Mouse (Mus musculus): Measurements from ENCODE around the gene Fkbp4.
A peak's percentile ranks its signal among the peaks of the same experiment; 100 is the strongest.

Gene Fkbp4

DNA sequence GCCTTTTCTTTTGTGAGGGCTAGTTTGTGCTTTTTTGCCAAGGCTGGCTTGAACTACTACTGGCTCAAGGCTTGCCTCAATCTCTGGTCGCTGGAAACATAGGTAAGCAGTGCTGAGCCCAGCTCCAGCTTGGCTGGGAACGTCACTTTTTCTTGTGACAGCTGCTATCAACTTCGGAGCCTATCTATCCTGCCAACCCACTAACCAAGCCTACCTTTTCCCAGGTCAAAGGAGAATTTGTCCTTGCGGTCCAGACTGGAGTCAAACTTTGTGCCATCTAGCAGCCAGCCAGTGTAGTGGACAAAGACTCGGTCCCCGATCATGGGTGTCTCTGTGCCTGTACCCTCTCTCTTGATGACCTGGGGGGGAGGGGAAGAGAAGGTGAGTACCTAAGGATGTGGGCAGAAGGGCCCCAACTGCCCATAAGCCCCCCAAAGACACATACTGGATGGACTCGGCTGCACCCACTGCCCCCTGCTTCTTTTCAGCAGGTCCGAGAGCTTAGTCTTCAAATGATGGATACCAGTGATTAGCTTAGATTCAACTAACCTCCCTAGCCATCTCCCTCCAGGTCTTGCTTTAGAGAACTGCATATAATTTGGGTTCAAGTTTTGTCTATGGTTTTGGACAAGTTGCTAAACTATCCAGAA is 2.0 kb downstream of the Fkbp4 start:
- DNase-seq = no peak

DNA sequence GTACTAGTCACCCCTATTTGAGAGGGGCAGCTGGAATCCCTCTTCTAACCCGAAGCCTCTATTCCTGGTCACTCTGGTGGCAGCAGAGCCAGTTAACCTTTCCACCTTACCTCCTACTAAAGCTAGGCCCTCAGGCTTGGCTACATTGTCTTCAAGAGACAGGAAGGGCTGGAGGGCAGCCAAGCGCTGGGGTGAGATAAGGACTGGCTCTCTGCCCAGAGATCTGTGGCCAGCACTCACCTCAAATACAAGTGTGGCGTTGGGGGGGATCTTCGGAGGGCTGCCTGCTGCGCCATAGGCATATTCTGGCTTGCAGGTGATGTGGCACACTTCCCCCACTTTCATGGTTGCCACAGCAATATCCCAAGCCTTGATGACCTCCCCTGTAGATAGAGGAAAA is 3.0 kb downstream of the Fkbp4 start:
- no peak for DNase-seq

DNA sequence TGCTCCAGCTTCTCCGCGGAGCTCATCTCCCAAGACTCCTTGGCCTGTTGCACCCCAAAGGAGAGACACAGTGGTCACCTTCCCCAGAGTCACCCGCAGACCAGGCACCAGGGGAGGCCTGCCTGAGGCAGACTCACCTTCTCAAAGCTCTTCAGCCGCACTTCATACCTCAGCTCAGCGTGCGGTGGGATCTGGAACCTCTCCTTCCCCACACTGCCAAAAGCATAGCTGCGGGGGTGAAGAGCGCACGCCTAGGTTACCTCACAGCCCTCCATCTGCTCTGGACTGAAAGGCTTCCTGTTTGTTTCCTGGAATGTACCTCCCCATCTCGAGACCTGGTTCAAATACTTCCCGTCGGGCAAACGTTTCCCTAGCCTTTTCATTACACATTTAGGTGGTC is 4.9 kb downstream of the Fkbp4 start:
- DNase-seq = no peak

DNA sequence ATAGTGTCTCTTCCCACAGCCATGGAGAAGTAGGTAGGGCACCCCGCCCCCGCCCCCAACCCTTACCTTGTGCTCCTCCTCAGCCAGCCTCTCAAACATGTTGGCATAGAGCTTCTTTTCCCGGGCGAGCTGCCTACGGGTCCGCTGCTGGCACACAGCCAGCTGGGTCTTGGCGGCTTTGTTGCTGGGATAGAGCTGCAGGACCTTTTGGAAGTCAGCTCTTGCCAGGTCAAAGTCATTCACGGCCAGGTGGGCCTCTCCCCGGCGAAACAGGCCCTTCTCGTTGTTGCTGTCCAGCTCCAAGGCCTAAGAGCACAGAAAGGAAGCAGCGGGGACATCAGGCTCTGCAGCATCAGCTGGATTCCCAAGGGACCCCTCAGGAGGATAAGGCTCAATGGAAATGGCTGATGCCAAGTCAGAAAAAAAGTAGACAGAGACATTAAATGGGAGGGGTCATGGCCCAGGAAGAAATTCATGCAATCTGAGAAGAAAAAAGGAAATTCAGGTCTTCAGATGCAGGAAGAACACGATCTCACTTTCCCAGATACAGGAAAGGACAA is 6.0 kb downstream of the Fkbp4 start:
- DNase-seq = no peak

DNA sequence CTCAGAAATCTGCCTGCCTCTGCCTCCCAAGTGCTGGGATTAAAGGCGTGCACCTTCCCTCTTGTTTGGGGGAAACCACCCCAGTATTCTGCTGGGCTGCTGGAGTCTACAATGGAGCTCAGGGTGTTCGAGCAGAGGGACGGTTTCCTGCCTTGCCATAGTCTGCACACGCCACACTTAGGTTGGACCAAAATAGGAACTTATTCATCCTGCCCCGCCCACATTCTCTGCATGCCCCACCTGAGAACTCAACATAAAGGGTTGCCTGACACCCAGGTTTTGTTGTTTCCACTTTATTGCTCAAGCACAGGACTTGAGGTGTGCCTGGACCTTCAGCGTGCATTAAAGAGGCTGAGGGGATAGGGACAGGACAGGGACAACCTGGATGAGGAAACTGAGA is 8.7 kb downstream of the Fkbp4 start:
- no peak for DNase-seq

DNA sequence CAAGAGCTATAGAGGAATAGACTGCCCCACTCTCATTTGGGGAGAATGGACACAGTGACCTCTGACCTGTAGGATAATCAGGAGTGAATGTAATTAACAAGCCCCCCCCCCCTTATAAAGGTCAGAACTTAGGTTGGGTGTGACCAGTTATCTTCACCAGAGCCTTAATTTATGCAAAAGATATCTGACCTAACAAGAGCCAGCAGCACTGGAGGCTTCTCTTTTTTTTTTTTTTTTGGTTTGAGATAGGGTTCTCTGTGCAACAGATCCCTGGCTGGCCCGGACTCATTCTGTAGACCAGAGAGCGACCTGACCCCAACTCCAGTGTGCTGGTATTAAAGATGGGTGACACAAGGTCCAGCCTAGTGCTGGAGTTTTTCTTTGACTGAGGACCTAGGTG is 9.2 kb downstream of the Fkbp4 start:
- DNase-seq = no peak

DNA sequence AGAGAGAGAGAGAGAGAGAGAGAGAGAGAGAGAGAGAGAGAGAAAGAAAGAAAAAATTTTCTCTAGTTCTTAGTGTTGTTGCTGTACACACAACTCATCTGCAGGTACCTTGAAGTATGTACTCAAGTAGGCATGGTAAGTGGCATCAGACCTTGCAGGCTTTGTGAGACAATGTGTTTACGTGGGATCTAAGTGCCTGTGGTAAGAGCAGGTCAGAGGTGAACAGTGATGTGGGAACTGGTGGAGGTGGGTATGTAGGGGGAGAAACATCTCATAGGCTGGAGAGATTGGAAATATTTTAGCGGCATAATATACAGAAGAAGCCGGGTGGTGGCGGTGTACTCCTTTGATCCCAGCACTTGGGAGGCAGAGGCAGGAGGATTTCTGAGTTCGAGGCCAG is 10.9 kb downstream of the Fkbp4 start:
- no peak for DNase-seq

DNA sequence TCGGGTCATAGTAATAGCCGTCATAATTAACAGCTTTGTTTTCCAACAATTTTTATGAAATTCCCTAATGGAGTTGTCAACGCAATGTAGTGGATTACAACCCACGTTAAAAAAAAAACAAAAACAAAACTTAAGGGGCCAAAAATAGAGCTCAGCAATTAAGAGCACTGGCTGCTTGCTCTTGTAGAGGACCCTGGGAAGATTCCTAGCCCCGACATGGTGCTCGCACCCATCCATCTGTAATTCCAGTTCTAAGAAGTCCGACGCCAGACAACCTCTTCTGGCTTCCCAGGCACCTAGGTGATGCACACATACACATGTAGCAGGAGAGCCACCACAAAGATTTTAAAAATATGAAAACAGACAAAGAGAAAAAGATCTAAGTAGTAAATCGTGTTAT is 13.4 kb downstream of the Fkbp4 start:
- peak; percentile 24 for DNase-seq

DNA sequence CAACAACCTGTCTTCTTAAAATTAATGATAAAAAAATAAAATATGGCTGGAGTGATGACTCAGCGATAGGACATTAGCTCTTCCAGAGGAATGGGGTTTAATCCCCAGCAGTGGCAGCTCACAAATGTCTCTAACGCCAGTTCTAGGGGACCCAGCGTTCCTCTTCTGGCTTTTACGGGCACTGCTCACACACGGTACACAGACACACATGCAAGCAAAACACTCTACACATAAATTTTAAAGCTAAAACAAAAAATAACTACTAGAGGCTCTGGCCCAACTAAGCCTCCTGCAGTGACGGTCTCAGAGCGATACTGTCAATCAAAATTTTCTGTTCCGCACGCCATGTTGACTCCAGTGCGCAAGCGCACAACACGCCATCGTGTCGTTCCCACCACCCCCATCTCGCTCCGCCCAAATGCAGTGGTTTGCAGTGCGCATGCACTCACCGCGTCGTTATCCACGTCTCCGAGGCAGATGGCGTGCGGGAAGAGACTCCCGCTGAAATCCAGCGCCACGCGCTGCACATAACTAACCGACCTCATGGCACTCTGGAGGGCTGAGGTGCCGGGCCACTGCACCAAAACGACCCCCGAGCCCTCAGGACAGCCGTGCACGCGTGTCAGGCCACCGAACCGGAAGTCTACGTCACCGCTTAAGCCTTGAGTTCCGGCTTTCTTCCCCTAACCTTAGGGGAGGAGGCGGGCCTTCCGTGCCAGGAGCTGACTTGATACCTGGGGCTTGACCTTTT is 14.0 kb downstream of the Fkbp4 start, which contains the start of gene Itfg2:
TSS of gene Itfg2 (minus strand) at position 663 of the 751 bp plus-strand sequence.
- peak; percentile 96 for DNase-seq

DNA sequence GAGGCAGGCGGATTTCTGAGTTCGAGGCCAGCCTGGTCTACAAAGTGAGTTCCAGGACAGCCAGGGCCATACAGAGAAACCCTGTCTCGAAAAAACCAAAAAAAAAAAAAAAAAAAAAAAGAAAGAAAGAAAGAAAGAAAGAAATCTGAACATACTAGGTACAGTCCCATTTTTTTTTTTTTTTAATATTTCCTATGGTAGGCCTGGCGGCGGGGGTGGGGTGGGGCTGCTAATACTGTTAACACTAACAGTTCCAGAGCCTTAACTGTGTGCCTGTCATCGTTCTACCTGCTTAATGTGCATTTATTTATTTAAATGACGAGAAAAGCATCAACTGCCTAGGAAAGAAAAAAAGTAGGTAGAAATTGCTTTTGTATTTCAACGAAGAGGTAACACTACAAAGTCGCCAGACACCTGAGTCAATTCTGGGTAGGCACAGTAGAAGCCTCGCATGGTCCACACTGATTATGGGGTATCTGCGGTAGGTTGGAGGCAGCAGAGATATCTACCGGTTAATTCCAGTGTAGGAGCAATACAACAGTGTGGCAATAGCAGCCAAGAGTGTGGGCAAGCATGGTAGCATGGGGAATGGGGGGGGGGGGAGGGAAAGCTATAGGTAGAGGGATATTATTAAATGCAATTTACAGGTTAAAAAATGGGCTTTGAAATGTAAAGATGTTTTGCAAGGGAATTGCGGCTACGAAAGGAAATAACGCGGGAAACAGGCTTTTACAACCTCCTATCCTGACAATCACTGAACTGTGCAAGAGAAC is 14.8 kb downstream of the Fkbp4 start:
- DNase-seq = peak; percentile 18

DNA sequence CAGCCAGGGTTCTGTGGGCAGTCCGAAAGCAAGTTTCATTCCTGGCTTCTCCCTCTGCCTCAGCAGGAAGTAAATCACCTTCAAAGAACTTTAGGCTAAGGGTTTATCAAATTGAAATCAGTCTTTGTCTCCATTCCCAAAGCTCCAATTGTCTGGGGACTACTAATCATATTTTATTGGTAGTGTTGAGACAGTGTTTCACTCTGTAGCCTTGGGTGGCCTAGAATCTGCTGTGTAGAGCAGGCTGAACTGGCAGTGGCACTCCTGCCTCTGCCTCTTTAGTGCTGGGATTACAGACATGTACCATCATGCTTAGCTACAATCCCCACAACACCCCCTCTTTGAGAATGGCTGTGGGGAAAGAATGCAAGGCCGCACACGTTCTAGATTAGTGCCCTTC is 17.0 kb downstream of the Fkbp4 start:
- DNase-seq = no peak

DNA sequence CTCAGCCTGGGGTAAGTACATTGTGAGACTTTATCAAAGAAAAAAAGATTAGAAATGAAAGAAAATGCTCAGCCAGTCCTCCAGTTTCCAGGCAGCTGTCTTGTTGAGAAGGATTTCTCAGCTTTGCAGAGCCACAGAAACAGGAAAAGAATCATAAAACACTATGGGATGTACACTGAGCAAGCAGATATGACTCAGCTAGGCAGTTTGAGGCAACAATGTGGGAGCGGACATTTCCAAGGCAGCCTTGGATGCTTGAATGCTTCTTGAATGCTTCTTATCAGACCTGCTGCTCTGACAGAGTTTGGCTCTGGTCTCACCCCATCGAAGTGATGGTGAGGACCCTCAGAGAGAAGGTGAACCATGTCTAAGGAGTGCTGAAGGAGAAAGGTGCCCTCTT is 17.4 kb downstream of the Fkbp4 start:
- no peak for DNase-seq

DNA sequence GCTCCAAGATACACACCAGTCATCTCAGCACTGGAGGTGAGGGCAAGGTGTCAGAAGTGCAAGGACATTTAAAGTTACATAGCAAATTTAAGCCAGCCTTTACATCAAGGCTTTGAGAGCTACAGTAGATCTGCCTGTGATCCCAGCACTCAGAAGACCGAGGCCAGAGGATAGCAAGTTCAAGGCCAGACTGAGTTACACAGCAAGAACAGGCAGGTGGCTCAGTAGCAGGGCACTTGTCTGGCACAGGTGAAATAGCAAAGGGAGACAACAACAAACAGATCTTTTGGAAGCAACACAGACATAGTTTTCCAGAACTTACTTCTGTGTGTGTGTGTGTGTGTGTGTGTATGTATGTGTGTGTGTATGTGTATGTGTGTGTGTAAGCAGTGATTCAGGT is 20.4 kb downstream of the Fkbp4 start:
- DNase-seq = no peak

DNA sequence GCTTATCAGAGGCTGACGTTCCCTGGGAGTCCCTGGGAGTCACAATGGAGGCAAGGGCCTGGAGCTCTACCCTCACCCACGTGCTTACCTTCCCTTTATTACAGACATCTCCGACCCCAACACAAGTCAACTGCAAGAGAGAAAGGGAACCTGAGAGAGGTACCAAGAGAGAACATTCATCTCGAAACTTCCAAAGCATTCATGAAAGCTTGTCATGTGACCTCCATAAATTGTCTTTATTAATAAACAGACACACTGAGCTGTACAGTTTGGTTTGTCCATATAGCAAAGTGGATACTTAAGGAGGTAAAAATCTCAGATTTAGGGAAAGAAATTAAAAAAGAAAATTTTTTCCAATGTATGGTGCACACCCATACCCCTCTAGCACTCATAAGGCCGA is 22.3 kb downstream of the Fkbp4 start:
- DNase-seq = no peak

DNA sequence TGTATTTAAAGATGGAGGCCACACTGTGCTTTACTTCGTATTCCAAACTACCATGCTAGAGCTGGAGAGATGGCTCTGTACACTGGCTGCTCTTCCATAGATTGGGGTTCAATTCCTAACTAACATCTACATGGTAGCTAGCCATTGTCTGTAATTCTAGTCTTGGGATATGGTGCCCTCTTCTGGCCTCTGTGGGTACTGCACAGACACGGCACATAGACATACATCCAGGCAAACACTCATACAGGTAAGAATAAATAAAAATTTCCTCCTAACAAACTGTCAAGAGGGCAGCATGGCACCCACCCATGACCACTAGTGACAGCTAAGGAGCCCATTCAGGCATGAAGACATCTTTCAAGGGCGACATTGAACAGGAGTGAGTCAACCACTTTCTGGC is 27.4 kb downstream of the Fkbp4 start:
- DNase-seq = peak; percentile 86

DNA sequence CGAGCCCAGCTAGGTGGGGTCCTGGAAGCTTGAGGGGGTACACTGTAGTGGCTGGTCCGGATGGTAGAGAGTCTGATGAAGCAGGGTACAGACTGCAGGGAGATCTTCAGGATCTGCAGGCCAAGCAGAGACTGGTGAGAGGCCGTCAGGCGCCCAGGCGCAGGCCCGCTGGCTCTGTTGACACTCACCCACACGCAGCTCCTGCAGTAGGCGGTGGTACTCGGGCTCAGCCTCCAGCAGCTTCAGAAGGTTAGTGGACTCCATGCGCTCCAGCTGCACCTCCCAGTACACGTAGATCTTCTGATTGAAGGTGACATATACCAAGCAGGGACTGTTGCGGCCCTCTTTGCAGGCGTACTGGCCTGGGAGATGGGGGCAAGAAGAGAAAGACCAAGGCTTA is 28.2 kb downstream of the Fkbp4 start:
- no peak for DNase-seq

DNA sequence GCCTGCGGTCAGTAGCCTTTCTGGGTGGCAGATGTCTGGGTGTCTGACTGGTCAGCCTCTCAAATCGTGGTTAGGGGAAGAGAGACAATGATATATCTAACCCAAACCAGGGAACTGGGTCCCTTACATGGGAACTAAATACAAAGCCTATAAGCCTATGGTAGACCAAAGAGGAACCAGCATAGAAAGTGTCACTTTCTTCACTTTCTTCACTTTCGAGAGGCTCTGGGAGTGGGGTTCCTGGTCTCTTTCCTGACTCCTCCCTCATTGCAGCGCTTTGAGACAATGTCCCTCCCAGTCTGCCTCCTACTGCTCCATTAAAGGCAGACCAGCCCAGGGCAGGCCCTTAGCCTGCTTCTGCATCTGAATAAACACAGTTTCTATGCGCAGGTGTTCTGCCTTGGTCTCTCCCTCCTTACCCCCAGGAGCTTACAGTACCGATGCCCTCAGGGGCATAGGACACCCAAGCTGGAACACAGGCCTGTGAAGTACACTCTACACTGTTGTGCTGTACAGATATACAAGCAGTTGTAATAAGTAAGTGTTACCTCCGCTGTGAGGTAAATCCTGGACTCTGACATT is 29.8 kb downstream of the Fkbp4 start:
- DNase-seq = no peak

DNA sequence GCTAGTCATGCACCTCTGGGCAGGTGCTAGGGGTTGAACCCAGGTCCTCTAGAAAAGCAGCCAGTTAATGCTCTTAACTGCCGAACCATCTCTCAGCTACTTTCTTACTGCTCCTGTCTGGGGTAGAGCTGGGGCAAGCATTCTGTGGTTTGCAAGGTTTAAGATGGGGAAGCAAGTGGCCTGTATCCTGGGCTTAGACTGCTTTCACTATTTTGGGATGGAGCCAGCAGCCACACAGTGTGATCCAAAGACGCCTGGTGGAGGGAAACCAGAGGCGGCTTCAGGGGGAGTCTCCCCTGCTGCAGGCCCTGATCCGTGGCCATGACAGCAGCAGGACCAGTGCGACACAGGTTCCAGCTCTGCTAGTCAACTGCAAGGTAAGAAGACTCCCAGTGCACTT is 33.8 kb downstream of the Fkbp4 start:
- no peak for DNase-seq

DNA sequence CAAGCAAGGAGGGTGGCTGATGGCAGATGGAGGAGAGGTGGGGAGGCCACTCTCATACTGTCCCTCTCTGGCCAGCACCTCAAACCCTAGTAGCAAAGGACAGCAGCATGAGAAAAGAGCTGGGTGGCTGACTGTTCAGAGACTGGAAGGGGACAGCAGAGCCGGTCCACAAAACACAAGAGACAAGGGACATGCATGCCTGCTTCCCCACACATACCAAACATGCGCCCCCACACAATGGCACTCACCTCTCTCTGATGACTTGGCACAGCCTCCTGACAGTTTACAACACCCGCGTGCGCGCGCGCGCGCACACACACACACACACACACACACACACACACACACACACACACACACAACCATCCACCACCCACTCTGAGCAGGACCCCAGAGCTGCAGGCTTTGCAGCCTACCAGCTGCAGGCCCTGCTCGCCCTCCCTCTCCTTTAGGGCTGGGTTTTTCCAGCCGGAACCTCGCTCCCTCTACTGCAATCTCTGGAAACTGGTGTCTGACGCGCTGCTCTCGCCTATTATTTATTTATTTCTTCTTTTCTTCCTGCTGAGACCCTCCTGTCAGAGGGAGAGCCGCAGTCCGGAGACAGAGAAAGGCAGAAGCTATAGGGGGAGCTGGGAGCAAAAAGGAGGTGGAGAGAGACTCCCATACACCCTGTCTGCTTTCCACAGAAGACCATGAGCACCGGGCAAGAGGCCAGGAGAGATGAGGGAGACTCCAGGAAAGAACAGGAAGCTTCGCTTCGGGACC is 38.9 kb downstream of the Fkbp4 start:
- DNase-seq = no peak

DNA sequence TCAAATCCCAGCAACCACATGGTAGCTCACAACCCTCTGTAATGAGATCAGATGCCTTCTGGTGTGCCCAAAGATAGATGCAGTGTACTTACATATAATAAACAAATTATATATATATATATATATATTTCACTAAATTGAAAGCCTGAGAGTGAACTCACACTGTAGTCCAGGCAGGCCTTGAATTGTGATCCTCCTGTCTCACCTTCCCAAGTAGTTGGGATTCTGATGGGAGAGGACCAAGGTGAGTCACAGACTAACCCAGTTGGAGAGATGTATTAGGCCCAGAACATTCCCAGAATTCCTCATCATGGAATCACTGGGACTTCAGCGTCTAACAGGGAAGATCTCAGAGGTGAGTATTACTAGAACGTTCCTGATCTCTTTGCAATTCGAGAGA is 39.5 kb downstream of the Fkbp4 start, which contains the start of gene Nrip2:
TSS of gene Nrip2 (plus strand) at position 301 of the 400 bp plus-strand sequence.
- no peak for DNase-seq

DNA sequence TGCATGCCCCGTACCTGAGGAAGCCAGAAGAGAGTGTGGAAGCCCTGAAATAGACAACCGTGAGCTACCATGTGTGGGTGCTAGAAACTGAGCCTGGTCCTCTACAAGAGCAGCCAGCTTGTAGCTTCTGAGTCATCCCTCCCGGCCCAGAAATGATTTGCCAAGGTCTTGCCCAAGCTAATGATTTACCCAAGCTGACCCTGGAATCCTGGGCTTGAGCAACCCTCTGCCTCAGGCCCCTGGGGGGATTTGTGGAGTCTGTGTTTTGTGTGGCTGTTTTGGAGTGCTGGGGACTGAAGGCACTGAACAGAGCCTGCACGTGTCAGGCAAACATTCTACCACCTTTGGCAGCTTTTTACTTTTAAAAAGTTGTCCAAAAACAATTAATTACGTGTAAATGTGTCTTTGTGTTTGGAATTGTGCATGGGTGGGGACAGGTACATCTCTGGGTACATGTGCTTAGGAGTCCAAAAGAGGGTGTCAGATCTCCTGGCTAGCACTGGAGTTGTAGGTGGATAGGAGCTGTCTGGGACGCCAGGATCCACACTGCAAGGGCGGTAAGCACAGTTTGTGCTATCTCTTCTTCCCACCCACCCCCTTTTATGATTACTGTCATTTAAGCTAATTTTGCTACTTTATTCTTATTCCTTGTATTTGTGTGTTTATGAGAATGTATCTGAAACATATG is 40.8 kb downstream of the Fkbp4 start:
- DNase-seq = no peak

DNA sequence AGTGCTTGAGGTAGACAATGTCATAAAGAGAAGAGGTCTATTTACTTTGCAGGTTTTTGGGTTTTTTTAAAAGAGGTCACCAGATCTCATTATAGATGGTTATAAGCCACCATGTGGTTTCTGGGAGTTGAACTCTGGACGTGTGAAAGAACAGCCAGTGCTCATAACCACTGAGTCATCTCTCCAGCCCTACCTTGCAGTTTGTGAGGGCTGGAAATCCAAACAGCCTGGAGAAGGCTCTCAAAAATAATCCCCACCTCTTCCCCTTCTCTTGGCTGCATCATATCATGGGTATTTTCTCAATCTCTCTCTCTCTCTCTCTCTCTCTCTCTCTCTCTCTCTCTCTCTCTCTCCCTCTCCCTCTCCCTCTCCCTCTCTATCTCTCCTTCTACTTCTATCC is 47.8 kb downstream of the Fkbp4 start:
- DNase-seq = no peak

Data from thymus, postnatal 4 days (tissue).